Mouse (Mus musculus): ENCODE measurements around the gene Cenpj. TPM values are rescaled to one million over a fixed set of nuclear protein-coding genes. Genes with fewer than 3 reads are reported as not detected.

Cenpj gene
- polyA plus RNA-seq, 1 experiment from 2014 or later, result 3.2 TPM

GRCm38 (mm10) chr14:56575969-56576901 lies 1.0 kb upstream of the Cenpj start:
- WGBS, result 64% methylated on average over 18 of the region's 18 CpGs
- no peak for ATAC-seq
- Histone ChIP-seq H3K27me3 (replicated peaks; ENCODE audit: insufficient read depth, low read length) (no peaks in the 10 kb centered on the region), H3K9me3 (ENCODE audit: low read length) (no peaks in the 10 kb centered on the region), H3K4me3 (ENCODE audit: low read depth, low read length) (peak overlapping the region; percentile 69), H3K4me2 (replicated peaks; ENCODE audit: low read depth, low read length) (peak overlapping the region; percentile 85), H3K27ac (ENCODE audit: low read length) (peak overlapping the region; percentile 69; the same call in 1 of the 2 replicates), H3K9ac (replicated peaks; ENCODE audit: low read depth) (no peak overlapping the region), H3K4me1 (ENCODE audit: insufficient read depth, low read depth, low read length) (peaks cover 4% of the 10 kb centered on the region; the same call in 1 of the 2 replicates), H3K36me3 (ENCODE audit: insufficient read depth, low read length) (no peaks in the 10 kb centered on the region)
- peak; percentile 15 for DNase-seq (ENCODE audit: low spot score)
- TF ChIP-seq CTCF (IDR thresholded peaks at IDR 0.05) (no peak), EP300 (IDR thresholded peaks at IDR 0.05) (no peak)

- no peaks in the 10 kb centered on the region for H3K36me3 ChIP-seq (ENCODE audit: insufficient read depth, low read length)
- WGBS, result 68% methylated on average over 2 of the region's 2 CpGs
- no peaks in the 10 kb centered on the region for H3K27me3 ChIP-seq (replicated peaks; ENCODE audit: insufficient read depth, low read length)
- H3K4me3 ChIP-seq (ENCODE audit: low read depth, low read length), result no peak overlapping the region
- no peak overlapping the region for H3K4me2 ChIP-seq (replicated peaks; ENCODE audit: low read depth, low read length)
- DNase-seq (ENCODE audit: low spot score) (no peak), ATAC-seq (no peak)
- no peaks in the 10 kb centered on the region for H3K9me3 ChIP-seq (ENCODE audit: low read length)
- no peak overlapping the region for H3K27ac ChIP-seq (ENCODE audit: low read length)
- no peak for TF ChIP-seq CTCF (IDR thresholded peaks at IDR 0.05)
- no peak for TF ChIP-seq EP300 (IDR thresholded peaks at IDR 0.05)
- peaks cover 4% of the 10 kb centered on the region; the same call in 1 of the 2 replicates for H3K4me1 ChIP-seq (ENCODE audit: insufficient read depth, low read depth, low read length)
- no peak overlapping the region for H3K9ac ChIP-seq (replicated peaks; ENCODE audit: low read depth)
Measured at GRCm38 (mm10) chr14:56572546-56572945, 2.7 kb downstream of the Cenpj start.

- H3K27me3 ChIP-seq (replicated peaks; ENCODE audit: insufficient read depth, low read length), result no peaks in the 10 kb centered on the region
- H3K9me3 ChIP-seq (ENCODE audit: low read length), result no peaks in the 10 kb centered on the region
- under 1% methylated on average over 48 of the region's 59 CpGs for WGBS
- TF ChIP-seq CTCF (IDR thresholded peaks at IDR 0.05) (no peak), EP300 (IDR thresholded peaks at IDR 0.05) (no peak)
- peak overlapping the region; percentile 87 for H3K4me2 ChIP-seq (replicated peaks; ENCODE audit: low read depth, low read length)
- ATAC-seq (peak; percentile 98), DNase-seq (ENCODE audit: low spot score) (peak; percentile 98)
- H3K4me3 ChIP-seq (ENCODE audit: low read depth, low read length), result peak overlapping the region; percentile 73
- no peaks in the 10 kb centered on the region for H3K36me3 ChIP-seq (ENCODE audit: insufficient read depth, low read length)
- peak overlapping the region; percentile 43; the same call in 1 of the 2 replicates for H3K9ac ChIP-seq (replicated peaks; ENCODE audit: low read depth)
- peak overlapping the region; percentile 51; the same call in 1 of the 2 replicates for H3K27ac ChIP-seq (ENCODE audit: low read length)
- H3K4me1 ChIP-seq (ENCODE audit: insufficient read depth, low read depth, low read length), result peaks cover 4% of the 10 kb centered on the region; the same call in 1 of the 2 replicates
Measured at GRCm38 (mm10) chr14:56571310-56572093, 3.7 kb downstream of the Cenpj start.

GRCm38 (mm10) chr14:56569041-56569440 lies 6.2 kb downstream of the Cenpj start:
- ATAC-seq, result no peak
- 70% methylated on average over 4 of the region's 4 CpGs for WGBS
- H3K4me2 ChIP-seq (replicated peaks; ENCODE audit: low read depth, low read length), result no peak overlapping the region
- H3K4me1 ChIP-seq (ENCODE audit: insufficient read depth, low read depth, low read length), result no peaks in the 10 kb centered on the region
- H3K4me3 ChIP-seq (ENCODE audit: low read depth, low read length), result no peak overlapping the region
- no peaks in the 10 kb centered on the region for H3K9me3 ChIP-seq (ENCODE audit: low read length)
- H3K27ac ChIP-seq (ENCODE audit: low read length), result no peak overlapping the region
- TF ChIP-seq EP300 (IDR thresholded peaks at IDR 0.05) (no peak), CTCF (IDR thresholded peaks at IDR 0.05) (no peak)
- H3K27me3 ChIP-seq (replicated peaks; ENCODE audit: insufficient read depth, low read length), result no peaks in the 10 kb centered on the region
- no peaks in the 10 kb centered on the region for H3K36me3 ChIP-seq (ENCODE audit: insufficient read depth, low read length)
- H3K9ac ChIP-seq (replicated peaks; ENCODE audit: low read depth), result no peak overlapping the region
- no peak for DNase-seq (ENCODE audit: low spot score)

DNA sequence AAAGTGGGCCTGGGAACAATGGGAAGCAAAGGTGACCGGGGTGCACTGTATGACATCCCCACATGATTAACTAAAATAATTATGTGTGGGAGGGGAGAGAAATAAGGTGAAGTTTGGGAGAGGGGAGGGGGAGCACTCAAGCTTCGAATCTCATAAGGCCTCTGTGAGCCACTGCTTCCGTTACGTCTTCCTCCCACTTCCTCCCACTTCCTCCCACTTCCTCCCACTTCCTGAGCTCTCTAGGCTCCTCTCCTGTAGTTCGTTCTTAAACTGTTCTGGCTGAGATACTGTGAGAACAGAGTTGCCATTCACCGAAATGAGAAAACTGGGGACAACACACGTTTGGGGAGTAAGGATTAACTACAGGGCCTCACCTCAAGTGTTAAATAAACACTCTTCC lies 7.7 kb downstream of the Cenpj start:
- Histone ChIP-seq H3K27ac (ENCODE audit: low read length) (0 out of 2 replicates have a peak overlapping the region, but pooled peaks have one; percentile 27), H3K9ac (replicated peaks; ENCODE audit: low read depth) (no peak overlapping the region), H3K9me3 (ENCODE audit: low read length) (no peaks in the 10 kb centered on the region), H3K4me2 (replicated peaks; ENCODE audit: low read depth, low read length) (no peak overlapping the region), H3K36me3 (ENCODE audit: insufficient read depth, low read length) (peaks cover 4% of the 10 kb centered on the region; the same call in 1 of the 2 replicates), H3K27me3 (replicated peaks; ENCODE audit: insufficient read depth, low read length) (no peaks in the 10 kb centered on the region), H3K4me3 (ENCODE audit: low read depth, low read length) (no peak overlapping the region), H3K4me1 (ENCODE audit: insufficient read depth, low read depth, low read length) (no peaks in the 10 kb centered on the region)
- WGBS, result 47% methylated on average over 7 of the region's 7 CpGs
- no peak for ATAC-seq
- no peak for DNase-seq (ENCODE audit: low spot score)
- no peak for TF ChIP-seq EP300 (IDR thresholded peaks at IDR 0.05)
- no peak for TF ChIP-seq CTCF (IDR thresholded peaks at IDR 0.05)

DNA sequence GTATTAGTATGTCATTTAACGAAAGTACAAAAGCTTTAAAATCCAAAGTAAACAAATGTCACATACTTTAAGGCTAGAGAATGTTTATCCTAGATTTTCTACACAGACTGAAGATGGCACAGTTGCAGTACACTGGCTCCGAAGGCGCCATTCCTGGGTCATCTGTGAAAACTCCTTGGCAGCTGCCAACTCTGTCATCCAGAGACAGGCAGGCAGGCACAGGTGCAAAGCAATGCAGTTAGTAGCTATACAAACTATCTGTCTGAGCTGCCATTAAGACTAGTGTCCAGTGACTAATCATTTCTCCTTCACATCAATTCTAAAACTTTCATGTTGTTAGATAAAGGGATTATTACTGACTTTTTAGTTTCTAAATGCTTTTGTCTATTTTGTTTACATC lies 16.1 kb downstream of the Cenpj start:
- DNase-seq (ENCODE audit: low spot score) (no peak), ATAC-seq (no peak)
- Histone ChIP-seq H3K36me3 (ENCODE audit: insufficient read depth, low read length) (peaks cover 8% of the 10 kb centered on the region; the same call in 1 of the 2 replicates), H3K9me3 (ENCODE audit: low read length) (no peaks in the 10 kb centered on the region), H3K4me2 (replicated peaks; ENCODE audit: low read depth, low read length) (no peak overlapping the region), H3K9ac (replicated peaks; ENCODE audit: low read depth) (no peak overlapping the region), H3K4me1 (ENCODE audit: insufficient read depth, low read depth, low read length) (no peaks in the 10 kb centered on the region), H3K4me3 (ENCODE audit: low read depth, low read length) (no peak overlapping the region), H3K27ac (ENCODE audit: low read length) (no peak overlapping the region), H3K27me3 (replicated peaks; ENCODE audit: insufficient read depth, low read length) (no peaks in the 10 kb centered on the region)
- TF ChIP-seq EP300 (IDR thresholded peaks at IDR 0.05) (no peak), CTCF (IDR thresholded peaks at IDR 0.05) (no peak)
- WGBS, result 73% methylated on average over 3 of the region's 3 CpGs

Measured in lung, postnatal 0 days (tissue).